Mouse (Mus musculus) neutrophil, adult 5-6 weeks (primary cell): Measurements from ENCODE around the gene Cdc42bpg. TPM values are rescaled to one million over a fixed set of nuclear protein-coding genes. Genes with fewer than 3 reads are reported as not detected.
A peak's percentile ranks its signal among the peaks of the same experiment; 100 is the strongest.

Experiments used
- ATAC-seq: fragments of 151-379, 151-347 bp; 2 replicates; pipeline ENCODE4 v1.8.0; 2017; ENCODE audit warnings: mild to moderate bottlenecking, moderate TSS enrichment; ENCODE audit not compliant: insufficient number of reproducible peaks, poor library complexity, low FRiP score, severe bottlenecking; ENCODE audit errors: extremely low read depth
- total RNA-seq: library from RNA; stranded (forward); fragments of 200-1000 nt; gene quantifications from 2 replicates; pipeline ENCODE4 v1.2.3, GENCODE M21; 2017

The Cdc42bpg gene
- 4.4 and 10.9 TPM in 2 replicates for total RNA-seq

DNA sequence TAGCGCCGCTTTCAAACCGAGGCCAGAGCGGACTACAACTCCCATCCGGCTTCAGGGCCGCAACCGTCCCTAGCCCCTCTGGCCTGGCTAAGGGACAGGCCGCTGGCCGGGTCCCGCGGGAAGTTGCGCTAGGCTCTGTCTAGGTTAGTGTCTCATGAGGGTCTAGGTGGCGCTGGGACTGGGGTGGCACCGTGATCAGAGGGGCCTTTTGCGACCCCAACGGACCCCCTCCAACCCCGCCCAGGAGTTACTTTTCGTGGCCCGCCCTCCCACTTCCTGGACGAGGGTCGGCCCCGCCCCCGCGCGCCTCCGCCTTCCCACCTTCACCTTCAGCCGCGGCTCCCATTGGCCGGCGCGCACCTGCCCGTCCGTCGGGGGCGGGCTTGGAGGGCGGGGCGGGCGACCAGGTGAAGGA, at the start of gene Cdc42bpg:
Cdc42bpg (plus strand) TSS at position 320 of the 415 bp plus-strand sequence.
- ATAC-seq = peak; percentile 31; the same call in 1 of the 2 replicates

DNA sequence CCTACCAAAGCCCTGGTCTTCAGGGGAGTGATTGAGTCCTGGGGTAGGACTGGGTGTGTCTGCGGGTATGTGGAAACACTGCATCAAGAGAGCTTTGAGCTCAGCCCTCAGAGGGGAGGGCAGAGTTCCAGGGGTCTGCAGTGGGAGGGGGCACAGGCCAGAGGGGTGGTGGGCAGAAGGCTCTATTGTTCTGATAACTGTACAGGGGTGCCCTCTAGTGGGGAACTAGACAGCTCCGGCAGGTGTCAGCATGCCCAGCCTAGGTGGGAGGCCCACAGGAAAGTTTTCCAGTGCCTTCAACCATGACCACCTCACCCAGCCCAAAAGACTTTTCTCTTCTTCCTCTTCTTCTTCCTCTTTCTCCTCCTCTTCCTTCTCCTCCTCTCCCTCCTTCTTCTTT, 45.8 kb upstream of the Cdc42bpg start:
- ATAC-seq = no peak

DNA sequence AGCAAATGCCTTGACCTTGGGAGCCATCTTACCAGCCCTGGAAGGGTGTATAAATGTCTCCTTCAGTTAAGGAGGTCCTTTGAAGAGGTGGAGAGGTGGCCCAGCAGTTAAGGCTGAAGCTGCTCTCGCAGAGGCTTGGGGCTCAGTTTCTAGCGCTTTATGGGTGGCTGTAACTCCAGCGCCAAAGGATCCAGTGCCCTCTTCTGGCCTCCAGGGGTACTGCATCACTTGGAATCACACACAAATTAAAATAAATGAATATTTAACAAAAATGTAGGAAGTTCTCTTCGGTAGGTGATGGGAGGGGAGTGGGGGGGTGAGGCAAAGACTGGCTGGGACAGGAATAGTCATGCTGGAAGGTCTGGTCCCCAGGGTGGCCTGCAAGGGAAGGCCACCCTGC, 45.3 kb upstream of the Cdc42bpg start:
- ATAC-seq = no peak

DNA sequence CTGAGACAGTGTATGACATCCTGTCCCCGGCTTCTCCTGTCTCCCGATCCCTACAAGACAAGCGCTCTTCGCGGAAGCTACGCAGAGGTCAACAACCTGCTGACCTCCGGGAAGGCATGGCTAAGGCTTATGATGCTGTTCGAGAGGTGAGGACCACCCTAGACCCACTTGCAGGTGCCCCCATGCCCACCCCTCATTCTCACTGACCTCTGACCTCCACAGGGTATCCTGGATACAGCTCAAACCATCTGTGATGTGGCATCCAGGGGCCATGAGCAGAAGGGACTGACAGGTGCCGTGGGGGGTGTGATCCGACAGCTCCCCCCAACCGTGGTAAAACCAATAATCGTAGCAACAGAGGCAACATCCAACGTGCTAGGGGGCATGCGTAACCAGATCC, 44.9 kb upstream of the Cdc42bpg start:
- no peak for ATAC-seq

DNA sequence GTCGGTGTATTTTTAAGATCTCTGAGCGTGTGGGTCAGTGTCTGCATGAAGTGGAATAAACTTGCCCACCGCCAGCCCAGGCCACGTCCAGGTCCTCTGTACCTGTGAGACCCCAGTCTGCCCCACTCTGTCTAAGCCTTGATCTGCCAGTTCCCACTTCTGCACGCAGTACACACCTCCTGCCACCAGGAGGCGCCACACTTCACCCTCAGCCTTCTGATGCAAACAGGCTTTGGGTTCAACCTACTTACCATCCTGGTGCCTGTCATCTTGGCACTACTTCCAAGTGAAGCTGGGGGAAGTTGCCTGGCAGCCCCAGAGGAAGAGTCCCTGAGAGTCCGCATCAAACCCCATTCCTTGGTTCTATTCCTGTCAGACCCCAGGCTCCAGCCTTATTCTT, 44.0 kb upstream of the Cdc42bpg start:
- ATAC-seq = peak; percentile 69

DNA sequence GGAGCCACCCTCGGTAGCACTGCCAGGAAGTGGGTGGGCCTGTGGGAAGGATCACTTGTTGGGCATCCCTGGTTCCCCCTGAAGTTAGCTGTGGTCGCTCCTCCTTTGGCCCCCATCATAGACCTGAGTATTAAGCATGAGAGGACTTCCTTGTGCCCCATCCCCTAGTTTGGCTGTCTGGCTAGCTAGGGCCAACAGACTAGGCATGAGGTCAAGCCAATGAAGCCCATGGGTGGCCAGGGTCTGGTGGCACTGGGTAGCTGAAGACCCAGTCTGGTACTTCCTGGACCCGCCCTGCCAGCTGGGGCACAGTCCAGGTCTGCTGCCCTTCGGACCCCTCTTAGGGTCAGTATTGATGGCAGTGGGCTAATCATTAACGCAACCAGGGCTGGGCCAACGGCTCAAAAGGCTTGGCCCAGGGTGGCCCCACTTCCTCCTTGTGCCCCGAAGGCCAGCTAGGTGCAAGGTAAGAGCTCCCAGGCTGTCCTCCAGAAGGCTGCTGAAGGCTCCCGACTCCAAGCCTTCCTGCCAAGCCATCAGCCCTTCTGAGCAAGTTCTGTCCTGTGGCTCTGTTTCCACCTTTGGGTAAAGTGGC, 43.3 kb upstream of the Cdc42bpg start:
- ATAC-seq = no peak

DNA sequence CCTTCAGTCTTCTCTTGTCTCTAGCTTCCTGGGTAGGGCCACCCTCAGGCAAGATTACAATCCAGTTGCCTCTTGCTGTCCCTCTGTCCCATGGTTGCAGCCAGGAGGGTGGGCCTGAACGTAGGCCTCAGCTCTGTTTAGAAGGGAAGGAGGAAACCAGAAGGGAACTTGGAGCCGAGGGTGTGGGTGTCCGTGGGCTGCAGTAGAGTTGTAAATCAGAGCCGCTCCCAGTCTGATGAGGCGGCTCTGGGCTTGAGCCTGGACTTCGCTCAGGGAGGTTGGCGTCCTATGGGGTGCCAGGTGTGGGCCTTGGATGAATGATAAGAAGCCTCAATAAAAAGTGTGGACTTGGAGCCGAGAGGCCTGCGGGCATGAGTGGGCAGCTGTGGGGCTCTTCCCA, 42.1 kb upstream of the Cdc42bpg start:
- no peak for ATAC-seq

DNA sequence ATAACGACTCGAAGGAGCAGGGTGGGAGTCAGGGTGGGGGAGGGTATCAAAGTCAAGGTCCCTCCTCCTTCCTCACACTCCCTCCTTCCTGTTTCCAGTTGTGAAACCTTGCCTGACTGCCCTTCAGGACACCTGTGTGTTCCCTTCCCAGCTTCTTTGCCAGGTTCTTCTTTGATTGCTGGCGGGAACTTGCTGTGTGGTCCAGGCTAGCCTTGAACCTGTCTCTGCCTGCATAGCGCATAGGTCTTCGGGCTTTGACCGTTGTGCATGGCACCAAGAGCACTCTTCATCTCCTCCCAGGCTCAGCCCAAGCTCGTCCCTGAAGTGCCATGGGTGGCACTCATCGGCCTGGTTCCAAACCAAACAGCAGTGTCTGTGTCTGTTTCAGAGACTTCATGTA, 41.3 kb upstream of the Cdc42bpg start:
- ATAC-seq = no peak

DNA sequence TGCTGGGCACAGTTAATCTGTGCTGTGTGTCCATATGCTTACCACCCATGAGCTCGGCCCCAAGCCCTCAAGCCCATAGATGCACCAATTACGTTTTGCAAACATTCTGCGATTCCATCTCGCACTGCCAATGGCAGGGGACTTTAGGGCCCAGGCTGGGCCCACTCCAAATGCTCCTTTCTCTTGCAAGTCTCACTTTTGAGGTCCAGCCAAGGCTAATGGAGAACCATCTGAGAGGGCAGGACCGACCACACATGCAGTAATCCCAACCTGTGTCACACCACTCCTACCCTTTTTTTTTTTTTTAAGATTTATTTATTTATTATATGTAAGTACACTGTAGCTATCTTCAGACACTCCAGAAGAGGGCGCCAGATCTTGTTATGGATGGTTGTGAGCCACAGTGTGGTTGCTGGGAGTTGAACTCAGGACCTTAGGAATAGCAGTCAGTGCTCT, 40.5 kb upstream of the Cdc42bpg start:
- no peak for ATAC-seq

DNA sequence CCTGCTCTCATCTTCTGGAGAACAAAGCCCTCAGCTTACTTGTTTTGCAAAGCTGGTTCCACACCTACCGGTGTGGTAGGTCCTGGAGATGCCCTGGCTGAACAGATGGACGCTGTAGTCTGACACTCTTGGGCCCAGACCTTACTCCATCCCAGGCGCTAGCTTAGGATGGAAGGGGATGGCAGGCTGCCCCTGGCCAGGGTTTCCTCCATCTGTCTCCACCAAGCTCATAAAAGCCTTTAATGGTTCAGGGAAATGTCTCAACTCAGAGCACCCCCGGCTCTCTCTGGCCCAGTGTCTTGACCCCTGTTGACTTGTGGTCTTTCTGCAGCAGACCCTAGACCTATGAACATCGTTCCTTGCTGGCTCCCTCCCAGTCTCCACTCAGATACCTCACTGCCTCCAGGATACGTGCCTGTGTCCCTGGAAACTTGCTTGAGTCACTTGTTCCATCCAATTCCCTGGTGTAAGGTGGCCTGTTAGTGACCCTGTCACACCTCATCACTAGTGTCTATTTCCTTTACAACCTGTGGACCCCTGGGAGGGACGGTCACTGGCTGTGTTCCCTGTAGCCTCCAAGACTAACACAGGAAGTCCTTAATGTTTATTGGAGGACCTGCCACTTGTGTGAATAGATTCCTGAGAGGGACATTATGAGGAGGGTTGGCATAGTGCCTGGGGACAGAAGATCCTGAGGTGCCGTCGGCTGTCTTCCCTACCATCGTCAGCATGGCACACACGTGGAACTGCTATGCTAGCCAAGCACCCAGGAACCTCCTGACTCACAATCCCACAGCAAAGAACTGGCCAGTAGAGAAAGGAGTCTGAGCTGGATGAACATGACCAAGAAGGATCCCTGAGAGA, 38.7 kb upstream of the Cdc42bpg start:
- no peak for ATAC-seq

DNA sequence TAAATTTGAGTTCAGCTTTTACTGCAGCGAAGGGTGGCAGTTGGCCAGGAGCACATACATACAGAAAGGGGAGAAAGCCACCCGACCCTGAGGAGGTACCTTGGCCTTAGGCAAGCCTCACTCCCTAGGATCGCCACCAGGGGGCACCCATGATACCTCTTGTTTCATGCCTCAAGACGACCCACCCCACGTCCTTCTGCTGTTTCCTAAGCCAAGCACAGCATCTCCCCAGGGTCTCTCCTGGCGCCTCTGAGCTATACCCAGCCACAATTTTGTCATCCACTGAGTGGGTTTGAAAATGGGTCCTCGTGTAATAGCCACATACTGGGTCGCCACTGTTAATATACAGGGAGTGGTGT, 38.1 kb upstream of the Cdc42bpg start:
- ATAC-seq = peak; percentile 85

DNA sequence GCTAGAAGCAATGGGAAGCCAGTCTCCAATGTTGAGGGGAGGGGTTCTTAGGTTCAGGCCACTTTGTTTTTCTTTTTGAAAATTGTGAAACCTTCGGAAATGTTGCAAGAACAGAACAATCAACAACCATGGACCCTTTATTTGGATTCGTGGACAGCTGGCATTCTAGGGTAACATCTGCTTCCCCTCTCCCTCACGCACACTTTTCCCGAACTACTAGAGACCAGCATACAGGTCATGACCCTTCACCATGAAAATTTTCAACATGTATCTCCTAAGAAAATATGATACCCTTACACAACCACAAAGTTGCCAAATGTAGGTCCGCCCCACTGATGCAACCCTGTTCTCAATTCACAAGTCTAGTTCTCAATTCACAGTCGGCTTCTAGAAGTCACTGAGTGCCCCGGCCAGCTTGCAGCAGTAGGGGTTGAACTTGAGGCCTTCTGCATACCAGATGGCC, 37.6 kb upstream of the Cdc42bpg start:
- ATAC-seq = peak; percentile 35

DNA sequence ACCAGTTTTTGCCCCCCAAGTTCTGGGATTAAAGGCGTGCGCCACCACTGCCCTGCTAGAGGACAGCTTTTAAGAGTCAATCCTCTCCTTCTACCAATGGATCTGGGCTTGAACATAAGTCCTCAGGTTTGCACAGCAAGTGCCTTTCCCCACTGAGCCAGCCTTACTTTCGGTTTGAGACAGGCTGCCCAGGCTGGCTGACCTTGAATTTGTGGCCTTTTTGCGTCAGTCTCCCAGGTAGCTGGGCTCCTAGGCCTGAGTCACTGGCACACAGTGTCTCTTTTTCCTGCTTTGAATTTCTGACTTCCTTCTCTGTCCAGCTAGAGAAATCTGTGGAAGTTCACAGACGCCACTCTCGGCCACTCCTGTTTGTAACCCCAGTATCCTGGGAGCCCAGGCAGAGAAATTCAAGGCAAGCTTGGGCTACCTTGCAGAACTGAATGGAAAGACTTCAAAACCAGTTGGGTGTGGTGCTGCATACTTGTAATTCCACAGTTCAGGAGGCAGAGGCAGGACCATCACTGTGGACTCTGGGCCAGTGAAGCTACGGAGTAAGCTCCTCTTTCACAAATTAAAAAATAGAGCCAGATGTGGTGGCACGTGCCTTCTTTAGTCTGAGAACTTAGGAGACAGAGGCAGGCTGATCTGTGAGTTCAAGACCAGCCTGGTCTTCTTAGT, 36.3 kb upstream of the Cdc42bpg start:
- ATAC-seq = no peak

DNA sequence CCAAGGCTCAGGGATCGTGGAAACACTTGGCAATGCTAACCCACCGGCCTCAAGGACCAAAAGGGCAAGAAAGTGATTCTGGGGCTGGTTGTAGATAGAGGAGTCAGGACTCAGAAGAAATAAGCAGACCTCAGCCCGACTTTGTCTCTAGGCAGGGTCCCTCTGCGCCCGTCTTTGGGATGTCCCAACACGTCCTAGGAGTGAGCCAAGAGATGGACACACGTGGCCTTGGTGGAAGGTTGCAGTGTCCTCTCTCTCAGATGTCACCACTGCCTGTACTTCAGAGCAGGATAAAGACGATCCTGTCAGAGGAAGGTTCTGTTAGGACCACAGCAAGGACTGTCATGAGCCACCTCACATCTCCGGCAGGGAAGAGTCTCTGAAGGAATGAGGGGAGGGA, 35.6 kb upstream of the Cdc42bpg start:
- no peak for ATAC-seq

DNA sequence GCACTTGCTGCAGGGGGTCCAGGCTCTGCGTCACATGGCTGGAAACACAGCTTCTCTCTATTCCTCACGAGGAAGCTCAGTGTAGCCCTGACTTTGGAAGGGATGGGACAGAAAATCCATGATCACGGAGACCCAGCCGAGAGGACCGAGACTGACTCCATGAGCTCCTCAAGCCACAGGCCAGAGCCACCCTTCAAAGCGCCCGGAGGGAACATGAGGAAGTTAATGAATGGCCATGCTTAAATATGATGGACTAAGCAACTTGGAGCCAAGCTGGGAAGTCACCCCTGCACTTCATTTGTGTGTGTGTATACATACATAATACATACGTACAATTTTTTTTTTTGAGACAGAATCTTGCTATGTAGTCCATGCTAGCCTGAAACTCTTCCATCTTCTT, 35.0 kb upstream of the Cdc42bpg start:
- no peak for ATAC-seq

DNA sequence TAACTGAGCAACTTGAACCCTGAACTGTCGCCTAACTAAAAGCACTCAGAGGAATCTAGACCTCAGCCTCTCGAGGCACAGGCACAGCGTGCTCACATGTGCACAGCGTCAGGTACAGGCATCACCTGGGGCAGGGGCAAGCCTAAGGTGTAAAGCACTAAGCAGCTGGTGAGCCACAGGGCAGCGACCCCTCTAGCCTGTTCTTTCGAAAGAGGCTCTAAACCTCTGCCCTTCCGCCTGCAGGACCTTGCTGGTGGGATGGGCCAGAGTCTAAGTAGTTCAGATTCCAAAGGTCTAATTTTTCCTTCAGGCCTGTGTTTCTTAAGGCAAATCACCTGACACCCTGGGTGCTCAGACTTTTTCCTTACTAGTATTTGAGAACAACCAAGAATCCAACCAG, 34.2 kb upstream of the Cdc42bpg start:
- no peak for ATAC-seq

DNA sequence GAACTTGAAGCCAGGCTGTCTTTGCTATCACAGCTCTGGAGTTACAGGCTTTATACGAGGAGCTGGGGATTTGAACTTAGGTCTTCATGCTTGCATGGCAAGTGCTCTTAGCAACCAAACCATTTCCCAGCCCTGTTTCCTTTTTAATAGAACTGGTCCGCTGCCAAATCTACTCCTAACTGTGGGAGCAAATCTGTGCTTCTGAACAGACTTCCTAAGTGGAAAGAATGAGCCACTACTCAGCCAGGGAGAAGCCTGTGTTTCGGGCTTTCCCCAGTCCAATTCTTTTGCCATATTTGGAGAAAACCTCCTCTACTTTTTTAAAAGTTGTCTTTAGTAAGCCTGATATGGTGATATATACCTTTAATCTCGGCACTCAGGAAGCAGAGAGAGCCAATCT, 33.5 kb upstream of the Cdc42bpg start:
- ATAC-seq = no peak

DNA sequence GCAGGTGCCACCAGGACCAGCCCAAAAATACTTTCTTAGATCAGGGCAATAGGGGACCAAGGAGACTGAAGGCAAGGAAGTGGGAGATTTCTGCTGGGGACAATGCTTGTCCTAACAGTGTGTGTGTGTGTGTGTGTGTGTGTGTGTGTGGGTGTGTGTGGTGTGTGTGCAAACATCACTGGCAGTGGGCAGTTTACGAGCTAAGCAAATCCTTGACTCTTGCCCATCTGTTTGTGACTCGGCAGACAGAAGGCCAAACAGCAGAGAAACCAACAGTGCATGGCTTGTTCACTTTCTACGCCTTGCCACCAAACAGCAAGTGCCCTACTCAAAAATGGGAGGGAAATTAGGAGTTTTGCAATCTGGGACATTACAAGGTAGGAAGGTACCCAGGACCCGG, 32.7 kb upstream of the Cdc42bpg start:
- no peak for ATAC-seq

DNA sequence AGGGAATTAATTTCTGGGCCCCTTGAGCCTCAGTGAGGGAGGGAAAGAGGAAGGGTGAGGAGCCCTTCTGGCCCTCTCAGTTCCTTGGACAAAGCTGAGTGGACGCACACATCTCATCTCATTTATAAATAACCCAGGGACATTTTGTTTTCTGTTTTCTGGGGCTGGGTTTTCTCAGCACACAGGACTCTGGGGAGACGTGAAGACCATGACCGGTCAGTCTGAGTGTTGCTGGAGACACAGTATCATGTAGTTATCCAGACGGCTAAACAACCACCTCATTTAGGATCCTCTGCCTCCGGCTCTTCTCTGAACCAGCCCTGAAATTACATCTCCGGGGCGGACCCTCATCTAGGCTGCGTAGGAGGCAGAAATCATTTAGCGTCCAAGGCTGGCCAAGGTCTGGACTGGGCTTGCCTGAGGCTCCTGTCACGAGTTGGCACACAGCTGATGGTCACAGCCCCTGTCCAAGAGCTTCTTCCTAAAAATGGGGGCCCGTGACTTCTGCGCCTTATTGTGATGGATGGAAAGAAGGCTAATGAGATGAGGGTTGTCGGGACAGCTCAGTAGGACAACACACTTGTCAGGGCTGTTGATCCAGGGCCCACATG, 32.2 kb upstream of the Cdc42bpg start:
- ATAC-seq = no peak
